Comparison of ENCODE assay signal across 19 mouse cellular contexts in genomic region chr2:113095184-113095583, GRCm38 (mm10).
DNase-seq lines count a peak whose midpoint lies in the region; ATAC-seq and TF ChIP-seq lines count a peak whose summit lies in the region.
"Had no signal": no experiment of that assay in that cellular context is flagged by ENCODE, and none has a peak within 500 bp of the region (broad histone marks: within the 10 kb centered on the region; RNA-seq: fewer than 3 reads in every experiment).

No protein-coding gene starts in this region.

- no peak for DNase-seq in kidney, postnatal 25 days
- peak; percentile 63 for DNase-seq in kidney, postnatal 0 days (ENCODE audit: low spot score)
- DNase-seq in kidney, adult 11 months = no peak
- peak; percentile 47 for DNase-seq in Patski (ENCODE audit: low read depth, low spot score)
- no peak for DNase-seq in gastrocnemius, adult 2 months
- DNase-seq: adrenal gland, adult 8-10 months; adrenal gland, postnatal 14 days; adrenal gland, postnatal 36 days; cerebellum, adult 11-12 months; cerebellum, adult 2 months; cerebellum, adult 9-10 months; cerebellum, postnatal 10 days; cerebellum, postnatal 25 days had no signal

- ATAC-seq in kidney, embryonic 15.5 days (replicated peaks; ENCODE audit: low FRiP score) = peak; percentile 96
- no peak for ATAC-seq in kidney, postnatal 0 days (replicated peaks; ENCODE audit: low FRiP score, low read depth)
- peak; percentile 39 for ATAC-seq in Patski
- ATAC-seq: activated CD4-positive, CD25-positive, alpha-beta regulatory T cell, adult 4 months; forebrain, embryonic 13.5 days; forebrain, embryonic 15.5 days had no signal

- no peaks in the 10 kb centered on the region for H3K27me3 ChIP-seq in kidney, embryonic 15.5 days
- no peaks in the 10 kb centered on the region for H3K27me3 ChIP-seq in kidney, postnatal 0 days (ENCODE audit: insufficient read depth, low read length)
- H3K27me3 ChIP-seq in Patski = no peaks in the 10 kb centered on the region
- H3K27me3 ChIP-seq: embryonic facial prominence, embryonic 12.5 days; forebrain, embryonic 13.5 days; forebrain, embryonic 15.5 days had no signal

- H3K4me2 ChIP-seq in kidney, embryonic 15.5 days = no peak overlapping the region
- no peak overlapping the region for H3K4me2 ChIP-seq in kidney, postnatal 0 days (ENCODE audit: low read length)
- H3K4me2 ChIP-seq: embryonic facial prominence, embryonic 12.5 days; forebrain, embryonic 13.5 days; forebrain, embryonic 15.5 days had no signal

- in situ Hi-C loops in Patski (cut with MboI; ENCODE audit: low pct_unique_long_range_greater_than_20kb) = no loop called here

- H3K9ac ChIP-seq in kidney, embryonic 15.5 days = no peak overlapping the region
- no peak overlapping the region for H3K9ac ChIP-seq in kidney, postnatal 0 days (ENCODE audit: low read depth, low read length)
- H3K9ac ChIP-seq: embryonic facial prominence, embryonic 12.5 days; forebrain, embryonic 13.5 days; forebrain, embryonic 15.5 days had no signal

- H3K27ac ChIP-seq in kidney, embryonic 15.5 days = no peak overlapping the region
- H3K27ac ChIP-seq in kidney, postnatal 0 days = no peak overlapping the region
- no peak overlapping the region for H3K27ac ChIP-seq in gastrocnemius, adult 2 months
- H3K27ac ChIP-seq: embryonic facial prominence, embryonic 10.5 days; embryonic facial prominence, embryonic 12.5 days; forebrain, embryonic 13.5 days; forebrain, embryonic 15.5 days had no signal

- WGBS in kidney, embryonic 15.5 days = 56% methylated on average over 4 of the region's 4 CpGs
- 30% methylated on average over 4 of the region's 4 CpGs for WGBS in kidney, postnatal 0 days

- CTCF ChIA-PET in Patski (lab: Charles Lee) = no interaction called here

- TF ChIP-seq CTCF in kidney, postnatal 0 days (IDR thresholded peaks at IDR 0.05; ENCODE audit: low read depth) = no peak
- TF ChIP-seq CTCF in Patski (IDR thresholded peaks at IDR 0.05) = no peak
- TF ChIP-seq CTCF in gastrocnemius, adult 2 months (IDR thresholded peaks at IDR 0.05) = no peak

- H3K9me3 ChIP-seq in kidney, embryonic 15.5 days (replicated peaks) = no peaks in the 10 kb centered on the region
- H3K9me3 ChIP-seq in kidney, postnatal 0 days (replicated peaks; ENCODE audit: low read length) = no peaks in the 10 kb centered on the region
- H3K9me3 ChIP-seq: embryonic facial prominence, embryonic 10.5 days; embryonic facial prominence, embryonic 12.5 days; forebrain, embryonic 13.5 days; forebrain, embryonic 15.5 days had no signal

- H3K4me3 ChIP-seq in kidney, embryonic 15.5 days (replicated peaks) = no peak overlapping the region
- no peak overlapping the region for H3K4me3 ChIP-seq in kidney, postnatal 0 days (replicated peaks; ENCODE audit: low read depth, low read length)
- no peak overlapping the region for H3K4me3 ChIP-seq in gastrocnemius, adult 2 months
- H3K4me3 ChIP-seq: embryonic facial prominence, embryonic 10.5 days; embryonic facial prominence, embryonic 12.5 days; forebrain, embryonic 13.5 days; forebrain, embryonic 15.5 days had no signal

- peaks cover 10% of the 10 kb centered on the region for H3K4me1 ChIP-seq in kidney, embryonic 15.5 days
- H3K4me1 ChIP-seq in kidney, postnatal 0 days (replicated peaks; ENCODE audit: insufficient read depth, low read length) = no peaks in the 10 kb centered on the region
- H3K4me1 ChIP-seq: embryonic facial prominence, embryonic 10.5 days; embryonic facial prominence, embryonic 12.5 days; forebrain, embryonic 13.5 days; forebrain, embryonic 15.5 days had no signal

- intact Hi-C loops in gastrocnemius, adult 2 months (cut with DNase I) = no loop called here

- no peaks in the 10 kb centered on the region for H3K36me3 ChIP-seq in kidney, embryonic 15.5 days
- H3K36me3 ChIP-seq in kidney, postnatal 0 days (ENCODE audit: insufficient read depth, low read length) = no peaks in the 10 kb centered on the region
- H3K36me3 ChIP-seq: embryonic facial prominence, embryonic 10.5 days; embryonic facial prominence, embryonic 12.5 days; forebrain, embryonic 15.5 days had no signal

- POLR2A ChIA-PET in Patski (lab: Charles Lee) = interaction anchor here (0.5 kb wide), 1 partner anchor 118 kb away, joined by 3 read pairs; no protein-coding TSS in a partner anchor

Comparison
In these comparisons a context has a peak if more than half of its experiments do, and no peak if none do; other contexts are left out.
1. DNase-seq: peak in kidney, postnatal 0 days (single experiment) and Patski (single experiment); none in kidney, postnatal 25 days (0 of 2), kidney, adult 11 months (single experiment) and gastrocnemius, adult 2 months (single experiment).